Mouse (Mus musculus) ovary, postnatal 10 days (tissue): ENCODE results near the gene Saxo1.

Experiments
- DNase-seq: peaks from one replicate; pipeline ENCODE4 v3.0.0; 2022; ENCODE audit warnings: low spot score

The Saxo1 gene

GRCm38 (mm10) chr4:86527162-86528136 is 30.7 kb downstream of the Saxo1 start:
- no peak for DNase-seq

GRCm38 (mm10) chr4:86524483-86524882 is 33.6 kb downstream of the Saxo1 start:
- DNase-seq: no peak

DNA sequence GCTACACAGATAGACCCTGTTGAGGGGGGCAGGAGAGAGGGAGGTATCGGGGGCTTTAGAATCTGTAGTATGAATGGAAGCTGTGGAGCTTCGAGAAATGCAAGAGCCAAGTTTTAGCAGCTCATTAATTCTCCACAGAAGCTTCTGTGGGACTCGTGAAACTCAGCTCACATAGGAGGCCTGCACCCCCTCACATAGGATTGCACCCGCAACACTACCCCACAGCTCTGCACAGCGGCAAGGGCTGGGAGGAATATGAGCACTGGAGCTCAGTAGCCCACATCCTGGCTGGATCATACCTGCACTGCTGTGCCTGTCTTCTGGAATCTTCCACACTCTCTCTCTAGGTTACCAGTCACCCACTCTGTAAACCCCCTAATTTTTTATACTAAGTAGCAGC is 34.4 kb downstream of the Saxo1 start:
- no peak for DNase-seq

- DNase-seq: no peak
Observed at GRCm38 (mm10) chr4:86520695-86521094, 37.4 kb downstream of the Saxo1 start.

DNA sequence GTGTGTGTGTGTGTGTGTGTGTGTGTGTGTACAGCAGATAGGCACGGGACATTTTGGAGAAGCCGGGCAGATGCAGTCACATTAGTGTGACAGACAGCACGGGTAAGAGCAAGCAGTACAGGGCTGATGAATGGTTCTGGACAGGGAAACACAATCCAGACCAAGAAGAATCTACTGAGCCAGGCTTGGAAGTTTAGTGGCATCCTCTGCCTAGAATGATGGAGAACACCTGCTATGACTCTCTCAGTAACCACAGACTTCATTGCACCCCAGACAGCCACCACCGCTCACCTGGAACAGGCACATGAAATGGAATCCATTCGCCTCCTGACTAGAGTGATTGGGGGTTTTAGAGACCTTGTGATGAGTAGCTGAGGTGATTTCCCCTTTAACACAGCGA is 38.2 kb downstream of the Saxo1 start:
- no peak for DNase-seq

DNA sequence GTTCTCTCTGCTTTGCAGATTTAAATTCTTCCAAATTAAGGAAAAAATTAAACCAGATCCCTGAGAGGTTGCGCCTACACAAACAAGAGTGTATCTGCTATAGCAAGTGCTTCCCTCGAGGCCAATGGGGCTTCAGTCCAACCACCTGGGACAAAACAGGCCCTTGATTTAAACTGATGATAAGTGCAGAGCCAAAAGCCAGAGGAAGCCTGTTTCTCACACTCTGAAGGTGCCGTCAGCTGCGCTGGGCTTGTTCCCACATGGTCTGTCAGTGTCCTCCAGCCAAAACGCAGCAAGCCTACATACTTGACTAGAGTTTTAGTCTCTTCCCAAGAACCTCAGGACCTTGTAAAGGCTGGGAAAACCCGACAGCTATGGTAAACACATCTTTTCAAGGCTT is 53.5 kb downstream of the Saxo1 start:
- no peak for DNase-seq

DNA sequence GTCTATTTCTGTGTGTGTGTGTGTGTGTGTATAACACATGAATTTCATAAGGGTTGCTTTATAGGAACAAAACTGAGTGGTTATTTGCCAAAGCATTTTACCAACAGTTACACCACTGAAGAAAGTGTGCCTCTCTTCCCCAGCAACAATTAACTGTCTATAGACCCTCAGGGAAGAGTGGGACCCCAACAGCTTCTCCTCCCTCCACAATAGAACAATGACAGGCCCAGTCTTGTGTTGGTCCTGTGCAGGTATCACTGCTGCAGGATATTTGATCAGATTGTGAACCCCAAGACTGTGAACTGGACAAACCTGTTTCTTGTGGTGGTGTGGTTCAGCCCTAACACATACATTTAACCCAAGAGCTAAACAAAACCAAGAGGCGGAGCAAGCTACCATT is 58.6 kb downstream of the Saxo1 start:
- DNase-seq: no peak

DNA sequence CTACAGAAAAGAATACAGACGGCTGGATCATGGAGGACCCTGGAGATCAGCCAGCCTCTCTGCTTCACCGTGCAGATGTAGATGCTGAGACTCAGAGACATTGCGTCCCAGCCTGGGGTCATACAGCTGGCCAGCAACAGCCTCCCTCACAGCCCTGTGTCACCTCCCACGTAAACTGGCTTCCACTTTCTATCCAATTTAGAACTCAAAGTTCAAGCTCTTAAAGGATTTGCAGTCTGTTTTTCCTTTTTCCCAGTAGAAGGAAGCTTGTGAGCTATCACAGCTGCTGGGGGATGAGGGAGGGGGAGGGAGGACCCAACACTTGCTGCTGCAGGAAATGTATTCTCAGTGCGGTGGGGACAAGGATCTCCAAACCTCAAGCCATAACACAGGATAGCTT is 59.4 kb downstream of the Saxo1 start:
- no peak for DNase-seq

DNA sequence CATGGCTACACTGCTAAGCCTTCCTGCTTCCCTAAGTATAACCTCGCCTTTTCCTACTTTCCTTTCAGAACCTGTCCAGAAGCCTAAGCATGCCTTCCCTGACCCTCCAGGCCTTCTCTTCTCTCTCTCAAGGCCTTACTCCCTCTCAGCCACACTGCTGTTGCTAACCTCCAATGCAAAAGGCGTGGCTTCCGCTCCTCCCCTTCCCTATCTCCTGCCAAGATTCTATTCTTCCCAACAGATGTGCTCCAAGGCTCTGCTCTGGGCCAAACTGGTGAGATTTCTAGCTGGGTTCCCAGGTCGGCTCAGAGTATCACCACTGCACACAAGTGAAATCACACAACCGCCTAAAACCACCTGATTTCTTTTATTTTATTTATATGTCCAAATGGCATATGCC is 69.0 kb downstream of the Saxo1 start:
- no peak for DNase-seq

DNA sequence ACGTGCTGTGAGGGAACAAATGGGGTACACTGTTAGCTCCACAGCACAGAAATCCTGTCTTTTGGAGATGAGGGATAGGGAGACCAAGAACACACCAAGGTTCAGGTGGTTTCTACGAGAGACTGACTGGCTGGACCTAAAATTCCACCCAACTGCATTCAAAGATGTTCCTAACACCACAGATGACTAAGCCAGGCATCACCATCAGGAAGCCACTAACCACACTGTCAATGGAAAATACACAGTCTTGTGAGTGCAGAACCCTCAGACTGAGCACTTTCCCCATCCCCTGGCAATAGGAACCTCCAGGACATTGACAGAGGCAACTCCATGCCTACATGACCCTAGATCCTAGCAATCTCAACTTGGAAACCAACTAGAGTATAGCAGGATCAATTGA is 71.2 kb downstream of the Saxo1 start:
- no peak for DNase-seq

DNA sequence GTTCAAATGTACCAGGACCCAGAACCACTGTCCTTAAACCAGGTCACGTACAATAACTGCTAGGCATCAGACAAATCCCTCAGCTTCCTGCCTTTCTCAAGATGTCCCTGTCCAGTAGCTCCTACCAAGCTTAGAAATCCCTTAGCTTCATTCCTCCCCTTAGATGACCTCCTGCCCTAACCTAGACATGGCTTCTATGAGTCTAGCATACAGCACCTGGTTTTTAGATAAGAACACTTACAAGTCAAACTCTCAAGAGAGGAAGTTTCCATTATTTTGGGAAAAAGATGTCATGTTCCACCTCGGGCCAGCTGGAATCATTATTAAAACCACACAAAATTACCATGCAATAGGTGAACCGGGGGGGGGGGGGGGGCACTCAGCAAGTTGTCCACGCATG is 71.6 kb downstream of the Saxo1 start:
- DNase-seq: no peak

DNA sequence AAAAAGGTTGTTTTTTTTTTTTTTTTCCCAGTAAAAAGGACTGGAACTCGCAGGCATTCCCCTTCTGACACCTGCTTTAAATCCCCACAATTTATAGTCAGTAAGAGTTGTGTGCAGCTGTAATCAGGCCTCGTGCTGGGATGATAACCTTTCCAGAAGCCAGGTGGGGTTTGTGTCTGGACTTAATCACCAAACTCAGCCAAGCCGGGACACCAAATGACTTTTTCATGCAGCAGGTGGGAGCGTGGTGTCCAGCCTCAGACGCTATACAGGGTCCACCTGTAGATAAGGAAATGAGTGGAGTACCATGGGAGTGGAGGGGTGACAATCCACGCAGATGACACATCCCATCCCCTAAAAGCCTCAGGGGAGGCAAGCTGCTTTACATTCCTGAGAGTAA is 73.1 kb downstream of the Saxo1 start:
- DNase-seq: no peak

- DNase-seq: no peak
Observed at GRCm38 (mm10) chr4:86483686-86484085, 74.4 kb downstream of the Saxo1 start.

GRCm38 (mm10) chr4:86483013-86483615 is 75.0 kb downstream of the Saxo1 start:
- DNase-seq: no peak

GRCm38 (mm10) chr4:86480891-86481290 is 77.2 kb downstream of the Saxo1 start:
- no peak for DNase-seq

- DNase-seq: no peak
Observed at GRCm38 (mm10) chr4:86464808-86465207, 93.3 kb downstream of the Saxo1 start.

GRCm38 (mm10) chr4:86450468-86450867 is 107.7 kb downstream of the Saxo1 start:
- DNase-seq: no peak

DNA sequence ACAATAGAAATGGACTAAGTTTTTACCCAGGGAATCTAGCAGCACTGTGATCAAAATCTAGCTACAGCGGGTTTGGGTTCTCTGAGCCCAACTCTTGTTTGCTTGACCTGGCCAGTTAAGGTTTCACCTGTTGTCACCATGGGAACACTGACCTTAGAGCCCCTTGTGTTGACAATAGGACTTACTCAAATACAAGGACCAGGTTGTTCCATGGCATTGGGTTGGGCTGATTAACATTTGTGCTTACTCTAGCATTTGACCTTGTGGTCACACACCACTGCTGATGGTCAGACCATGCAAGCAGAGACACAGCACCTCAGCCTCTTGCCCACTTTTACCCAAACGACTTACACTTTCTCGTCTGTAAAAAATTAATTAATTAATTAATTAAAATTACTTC is 121.8 kb downstream of the Saxo1 start:
- DNase-seq: no peak

DNA sequence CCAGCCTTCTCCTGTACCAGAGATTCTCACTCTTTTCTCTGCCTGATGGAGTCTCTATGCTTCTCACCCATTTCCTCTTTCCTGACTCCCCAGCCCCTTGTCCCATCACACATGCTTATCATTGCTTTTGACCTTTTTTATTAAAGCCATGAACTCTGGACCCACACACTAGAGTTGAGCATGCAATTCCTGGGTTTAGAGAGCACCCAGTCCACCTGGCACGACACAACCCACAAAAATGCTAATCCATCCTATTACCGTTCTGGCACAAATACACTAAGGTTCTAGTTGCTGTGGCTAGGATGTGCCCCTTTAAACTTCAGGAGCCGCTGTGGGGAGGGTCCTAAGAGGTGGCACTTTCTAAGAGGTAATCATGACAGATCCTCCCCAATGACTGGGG is 122.5 kb downstream of the Saxo1 start:
- no peak for DNase-seq

DNA sequence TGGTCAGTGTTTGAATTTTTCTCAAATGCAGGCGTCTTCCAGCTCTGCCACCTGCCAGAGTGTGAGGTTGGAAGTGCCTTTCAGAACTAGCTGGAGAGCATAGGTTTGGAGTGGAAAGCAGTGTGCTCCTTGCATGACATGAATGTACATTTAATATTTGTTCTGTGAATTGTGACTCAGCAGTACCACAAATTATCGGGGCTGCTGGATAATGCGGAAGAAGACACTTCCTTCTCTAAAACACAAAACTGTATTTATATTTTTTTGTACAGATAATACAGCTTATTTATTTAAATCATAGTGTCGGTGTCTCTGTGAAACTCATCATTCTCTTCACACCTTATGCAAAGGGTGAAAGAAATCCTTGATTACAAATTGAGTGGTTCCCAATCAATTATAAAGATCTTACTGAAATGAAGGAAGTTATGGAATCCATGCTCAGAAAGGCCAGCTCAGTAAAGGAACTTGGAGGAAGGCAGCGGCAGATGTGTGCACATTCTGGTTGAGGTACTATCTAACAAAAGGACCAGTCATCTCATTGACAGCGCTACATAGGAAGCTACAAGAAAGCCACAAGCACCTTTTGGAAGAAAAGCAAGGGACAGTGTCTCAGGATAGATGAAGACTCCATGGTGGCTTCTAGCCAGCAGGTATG is 129.9 kb downstream of the Saxo1 start:
- no peak for DNase-seq

DNA sequence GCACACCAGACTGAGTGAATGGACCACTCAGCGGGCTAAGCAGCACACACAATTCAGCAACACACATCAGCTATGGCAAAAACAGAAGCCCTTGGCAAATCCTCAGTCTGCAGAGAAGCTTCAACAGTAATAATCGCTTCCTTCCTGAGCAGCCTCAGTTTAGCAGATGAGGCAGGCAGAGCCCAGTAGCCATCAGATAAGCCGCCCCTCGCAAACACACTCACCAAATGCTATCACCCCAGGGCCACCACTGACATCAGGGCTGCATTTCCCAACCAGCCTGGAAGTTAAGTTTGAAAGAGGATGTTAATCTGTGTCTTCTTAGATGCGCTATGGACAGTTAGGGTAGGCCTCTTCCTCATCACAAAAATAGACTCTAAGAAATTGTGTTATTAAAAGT is 130.8 kb downstream of the Saxo1 start:
- DNase-seq: no peak

DNA sequence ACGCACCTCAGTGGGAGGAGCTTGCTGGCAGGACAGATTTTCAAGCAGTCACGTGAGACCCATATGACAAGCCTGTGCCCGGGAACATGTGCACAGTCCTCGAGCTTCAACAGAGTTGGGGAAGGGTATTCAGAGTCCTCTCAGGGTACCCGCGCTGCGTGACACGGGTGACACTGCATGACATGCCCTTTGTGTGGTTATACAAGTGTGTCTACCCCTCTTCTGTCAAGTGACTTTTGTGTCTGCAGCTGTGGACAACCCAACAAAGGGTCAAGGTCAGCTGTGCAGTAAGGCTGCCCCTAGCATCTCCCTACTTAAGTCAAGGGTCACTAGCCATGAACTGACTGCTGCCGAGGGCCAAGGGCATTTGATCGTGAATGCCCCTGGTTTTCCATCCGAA is 131.6 kb downstream of the Saxo1 start:
- DNase-seq: no peak

DNA sequence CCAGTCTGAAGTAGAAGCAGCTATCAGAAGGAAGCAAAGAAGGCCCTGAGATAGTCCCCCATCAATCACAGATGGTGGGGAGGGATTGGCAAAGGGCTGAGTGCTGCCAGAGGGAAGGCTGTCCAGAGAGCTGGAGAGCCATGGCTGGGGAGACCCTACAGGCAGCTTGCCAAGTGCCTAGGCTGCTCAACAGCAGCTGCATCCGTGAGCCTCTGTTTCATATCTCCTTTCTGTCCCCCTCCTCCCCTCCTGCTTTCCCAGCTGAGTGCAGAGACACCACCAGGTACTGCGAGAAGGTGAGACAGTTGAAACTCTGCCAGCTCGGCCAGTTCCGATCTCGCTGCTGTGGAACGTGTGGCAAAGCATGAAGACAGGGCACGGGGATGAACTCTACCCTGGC is 132.5 kb downstream of the Saxo1 start:
- DNase-seq: no peak
